Mouse (Mus musculus) c-Kit-positive CD71-positive TER-119-positive erythroid progenitor cells, embryonic 14.5 days (primary cell): ENCODE results near the gene Calm2.

ENCODE experiments used
- DNase-seq: peaks from one replicate; pipeline ENCODE4 v3.0.0-alpha.2; 2013; ENCODE audit warnings: low spot score

Calm2 gene

DNA sequence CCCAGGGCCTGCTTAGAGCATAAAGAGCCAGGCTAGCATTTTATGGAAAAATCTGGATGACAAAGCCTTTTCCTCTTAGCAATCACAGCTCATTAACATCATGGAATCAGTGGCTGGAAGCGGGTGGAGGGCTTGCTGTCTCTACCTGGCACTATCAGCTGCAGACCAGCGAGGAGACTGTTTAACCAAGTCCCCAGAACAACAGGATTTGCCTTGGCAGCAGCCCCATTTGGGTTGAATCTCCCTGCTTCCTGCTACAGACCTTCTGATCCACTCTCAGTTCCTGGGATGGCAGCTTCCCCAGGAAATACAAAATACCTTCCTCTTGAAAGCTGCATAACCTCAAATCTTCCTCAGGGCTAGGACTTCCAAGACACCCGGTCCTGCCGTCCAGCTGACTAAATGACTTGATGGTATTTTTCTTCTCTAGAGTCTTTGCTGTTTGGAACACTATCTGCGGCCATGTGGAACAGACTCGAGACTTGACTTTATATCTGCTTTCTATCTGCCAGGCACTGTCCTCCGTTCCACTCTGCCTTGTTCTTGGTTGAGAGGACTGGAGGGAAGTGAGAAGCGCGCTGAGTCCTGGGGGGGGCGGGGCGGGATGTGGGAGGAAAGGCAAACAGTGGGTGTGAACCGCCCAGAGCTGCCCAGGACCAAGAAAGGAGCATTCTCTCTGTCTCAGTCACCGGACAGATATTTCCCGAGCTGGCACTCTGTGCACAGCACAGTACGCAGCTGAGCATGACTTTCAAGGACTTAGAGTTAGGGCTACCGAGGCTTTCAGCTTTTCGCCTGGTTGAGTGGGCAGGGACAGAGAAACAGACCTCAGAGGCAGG lies 12.4 kb upstream of the Calm2 start:
- no peak for DNase-seq

GRCm38 (mm10) chr17:87457961-87458360 lies 11.2 kb upstream of the Calm2 start:
- DNase-seq, result no peak

- DNase-seq, result no peak
Measured at GRCm38 (mm10) chr17:87454121-87454520, 7.4 kb upstream of the Calm2 start.

DNA sequence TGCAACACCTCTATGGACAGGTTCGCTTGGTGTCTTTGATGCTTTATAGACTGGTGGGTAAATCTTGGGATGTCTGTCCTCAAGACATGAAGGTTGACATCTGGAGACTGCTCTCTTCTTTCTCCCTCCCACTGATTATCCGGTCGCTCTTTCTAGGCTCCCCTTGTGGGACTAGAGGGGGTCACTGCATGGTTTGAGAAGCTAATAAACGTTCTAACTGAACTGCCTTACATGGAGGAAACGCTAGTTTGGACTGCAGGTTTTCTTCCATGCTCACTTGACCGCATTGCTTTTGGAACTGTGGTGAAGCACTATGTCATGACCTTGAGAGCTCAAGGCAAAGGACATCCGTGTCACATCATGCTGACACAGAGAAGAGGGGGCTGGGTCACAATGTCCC lies 6.6 kb upstream of the Calm2 start:
- no peak for DNase-seq

DNA sequence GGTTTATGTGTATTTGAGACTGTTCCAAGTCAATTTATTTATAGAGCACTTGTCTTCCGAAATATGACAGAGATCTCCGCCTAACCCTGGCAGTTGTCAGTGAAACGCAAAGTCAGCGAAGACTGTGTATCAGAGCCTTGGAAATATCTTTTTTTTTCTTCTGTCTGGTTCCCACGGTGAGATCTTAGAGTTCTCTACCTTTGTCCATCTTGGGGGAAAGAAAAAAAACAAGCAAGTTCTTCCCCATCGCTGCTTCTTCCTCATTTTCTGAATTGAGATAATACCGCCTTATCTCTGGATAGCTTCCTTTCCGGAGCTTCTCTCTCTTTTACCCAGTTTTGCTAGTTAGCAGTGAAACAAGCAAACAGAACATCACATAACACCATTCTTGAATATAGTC lies 2.1 kb upstream of the Calm2 start:
- no peak for DNase-seq

DNA sequence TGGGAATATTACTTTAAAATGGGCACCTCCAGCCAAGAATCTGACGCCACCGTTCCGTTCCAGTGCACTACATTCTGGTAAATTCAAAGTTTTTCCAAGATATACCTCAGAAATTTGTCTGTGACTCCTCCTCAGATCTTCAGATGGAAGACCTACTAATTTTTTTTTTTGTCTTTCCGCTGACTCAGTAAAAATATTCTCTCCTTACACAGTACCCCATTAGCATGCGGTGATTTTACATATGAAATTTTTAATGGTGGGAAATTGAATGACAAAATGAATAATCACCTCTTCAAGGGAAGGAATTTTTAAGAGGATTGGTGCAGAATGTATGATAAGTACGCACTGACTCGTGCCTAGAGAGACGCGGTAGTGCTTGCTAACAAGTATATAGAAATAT lies 1.6 kb upstream of the Calm2 start:
- no peak for DNase-seq

DNA sequence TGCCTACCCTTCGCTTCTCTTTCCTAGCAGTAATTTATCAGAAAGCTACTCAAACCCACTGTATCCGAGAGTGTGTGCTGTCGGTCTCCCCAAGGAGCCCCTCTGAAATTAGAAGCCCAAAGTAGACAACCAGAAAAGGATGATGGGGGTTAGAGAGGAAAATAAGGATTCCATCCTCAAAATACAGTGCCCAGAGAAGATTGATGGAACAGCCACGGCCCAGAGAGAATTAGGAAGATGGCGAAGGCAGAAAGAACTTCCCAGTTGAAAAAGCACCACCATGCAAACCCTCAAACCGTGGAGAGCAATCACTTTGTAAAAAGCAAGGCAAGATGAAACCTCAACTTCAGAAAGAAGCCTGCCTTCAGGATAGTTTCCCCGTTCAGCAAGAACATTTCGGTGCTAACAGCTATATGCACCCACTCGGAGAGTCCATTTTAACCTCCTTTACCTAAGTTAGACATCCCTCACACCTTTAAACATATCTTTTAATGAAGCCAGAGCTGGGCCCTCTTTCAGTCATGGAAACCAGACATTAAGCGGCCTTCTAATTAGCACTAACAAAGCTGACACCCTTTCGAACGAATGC lies 971 bp upstream of the Calm2 start:
- DNase-seq, result no peak

DNA sequence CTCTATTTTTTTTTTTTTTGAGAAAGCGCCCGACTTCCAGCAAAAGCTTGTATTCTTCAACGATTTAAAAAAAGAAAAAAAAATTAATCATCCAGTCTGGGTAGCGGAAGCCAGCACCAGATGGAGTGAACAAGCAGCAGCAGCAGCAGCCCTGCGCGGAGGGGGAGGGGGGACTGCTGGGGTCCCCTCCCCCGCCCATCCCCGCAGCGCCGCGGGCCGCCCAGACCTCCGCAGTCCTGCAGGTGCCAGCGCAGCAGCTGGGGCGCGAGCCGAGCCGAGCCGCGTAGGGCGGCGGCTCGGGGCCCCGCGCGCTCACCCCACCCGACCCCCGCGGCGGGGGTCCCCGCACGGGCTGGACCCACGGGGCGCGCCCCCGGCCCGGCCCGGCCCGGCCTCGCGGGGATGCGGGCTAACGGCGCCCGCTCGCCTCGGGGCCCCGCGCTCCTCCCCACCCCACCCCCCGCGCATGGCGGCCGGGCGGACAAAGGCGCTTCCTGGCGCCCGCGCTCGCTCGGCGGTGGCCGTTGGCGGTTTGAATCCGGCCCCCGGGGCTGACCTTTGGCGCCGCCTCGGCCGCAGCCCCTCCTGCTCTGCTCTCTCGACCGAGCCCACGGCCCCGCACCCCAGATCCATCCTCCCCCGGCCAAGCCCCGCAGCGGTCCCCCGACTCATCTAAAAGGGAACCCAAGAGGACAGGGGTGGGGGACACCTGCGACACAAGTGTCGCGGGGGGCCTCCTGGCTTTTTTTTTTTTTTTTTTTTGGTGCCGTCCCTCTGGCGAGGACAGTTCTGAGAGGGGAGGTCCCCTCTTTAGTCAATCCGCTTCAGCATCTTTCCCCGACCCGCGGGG lies 593 bp downstream of the Calm2 start:
- peak; percentile 41 for DNase-seq

- DNase-seq, result peak; percentile 45
Measured at GRCm38 (mm10) chr17:87445337-87445916, 1.3 kb downstream of the Calm2 start.

DNA sequence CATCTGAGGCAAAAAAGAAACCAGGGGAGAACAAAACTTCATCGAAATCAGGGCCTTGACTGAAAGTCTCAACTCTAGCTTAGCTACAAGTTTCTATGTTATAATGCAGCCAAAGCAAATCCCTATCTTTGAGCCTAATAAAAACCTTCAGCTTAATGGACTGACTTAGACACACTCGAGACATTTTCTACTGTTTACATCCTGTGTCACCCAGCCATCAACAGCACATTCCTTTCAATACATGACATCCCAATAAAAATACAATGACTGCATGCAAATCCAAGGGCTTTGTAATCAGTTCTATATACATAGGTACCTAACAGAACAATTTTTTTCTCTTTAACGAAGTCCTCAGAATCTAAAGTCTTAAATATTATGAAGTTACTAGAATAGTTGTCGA lies 2.0 kb downstream of the Calm2 start:
- DNase-seq, result no peak

- DNase-seq, result no peak
Measured at GRCm38 (mm10) chr17:87441537-87441936, 5.2 kb downstream of the Calm2 start.

GRCm38 (mm10) chr17:87439441-87439840 lies 7.3 kb downstream of the Calm2 start:
- no peak for DNase-seq

GRCm38 (mm10) chr17:87433929-87434328 lies 12.8 kb downstream of the Calm2 start:
- DNase-seq, result no peak

DNA sequence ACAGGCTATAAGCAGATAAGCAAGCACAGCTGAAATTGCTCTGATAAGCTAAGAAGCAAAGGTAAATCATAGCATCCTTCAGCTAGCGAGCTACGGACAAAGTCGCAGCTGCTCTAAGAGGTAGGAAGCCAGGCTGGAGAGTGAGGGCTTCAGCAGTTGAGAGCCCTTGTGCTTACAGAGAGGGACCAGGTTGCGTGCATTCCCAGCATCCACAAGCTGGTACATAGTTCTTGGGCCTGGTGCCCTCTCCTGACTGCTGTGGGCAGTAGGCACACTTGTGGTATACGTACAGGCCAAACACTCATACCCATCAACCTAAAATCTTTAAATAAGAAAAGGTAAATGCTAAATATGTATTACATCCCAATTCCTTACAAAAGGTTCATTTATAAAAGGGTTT lies 14.0 kb downstream of the Calm2 start:
- no peak for DNase-seq

- DNase-seq, result no peak
Measured at GRCm38 (mm10) chr17:87432314-87432713, 14.4 kb downstream of the Calm2 start.

- DNase-seq, result no peak
Measured at GRCm38 (mm10) chr17:87429431-87429830, 17.3 kb downstream of the Calm2 start.

DNA sequence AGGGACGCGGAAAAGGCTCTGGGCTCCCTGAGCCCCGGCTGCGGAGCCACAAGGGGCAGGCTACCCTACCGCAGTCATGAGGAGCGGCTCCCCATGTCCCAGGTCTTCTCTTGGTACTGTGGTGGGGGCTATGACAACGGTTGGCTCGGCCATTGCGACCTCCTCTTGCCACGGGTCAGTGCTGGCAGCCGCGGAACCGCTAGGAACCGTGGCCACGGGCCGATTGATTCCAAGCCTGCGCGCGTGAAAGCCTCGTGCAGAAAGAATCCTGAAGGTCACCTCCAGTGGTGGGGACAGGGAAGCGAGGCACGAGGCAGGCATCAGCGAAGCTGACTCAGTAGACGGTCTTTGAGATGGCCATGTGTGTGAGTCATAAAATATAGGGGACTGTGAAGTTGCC lies 19.2 kb downstream of the Calm2 start, which contains the start of gene Stpg4:
Stpg4 (minus strand) TSS at position 231 of the 400 bp plus-strand sequence.
- DNase-seq, result no peak

- no peak for DNase-seq
Measured at GRCm38 (mm10) chr17:87418082-87418481, 28.7 kb downstream of the Calm2 start.

GRCm38 (mm10) chr17:87406646-87407045 lies 40.1 kb downstream of the Calm2 start:
- no peak for DNase-seq

GRCm38 (mm10) chr17:87405576-87405975 lies 41.2 kb downstream of the Calm2 start:
- DNase-seq, result no peak

GRCm38 (mm10) chr17:87403462-87403861 lies 43.3 kb downstream of the Calm2 start:
- DNase-seq, result no peak

DNA sequence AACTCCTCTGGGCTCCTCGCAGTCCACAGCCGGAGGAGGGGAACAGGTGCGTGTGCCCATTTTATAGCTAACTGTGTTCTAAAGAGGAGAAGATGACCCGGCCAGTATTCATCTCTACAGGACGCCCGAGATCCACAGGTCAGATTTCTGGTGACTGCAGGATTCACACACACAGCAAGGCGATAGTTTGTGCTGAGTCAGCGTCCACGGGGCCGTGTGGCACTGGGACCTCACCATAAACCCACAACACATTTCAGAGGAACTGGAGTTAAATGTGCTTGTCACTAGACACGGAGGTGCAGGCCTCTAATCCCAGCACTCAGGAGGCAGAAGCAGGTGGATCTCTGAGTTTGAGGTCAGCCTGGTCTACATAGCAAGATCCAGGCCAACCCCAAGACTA lies 44.3 kb downstream of the Calm2 start:
- DNase-seq, result no peak
